Mouse (Mus musculus): ENCODE data around the gene Arntl.

- no peak for TF ChIP-seq GATA1 (IDR thresholded peaks at IDR 0.05; ENCODE audit: low read length)
- no peak for TF ChIP-seq TAL1 (IDR thresholded peaks at IDR 0.05; ENCODE audit: low read length)
These were observed 104.5 kb downstream of the Arntl start for GRCm38 (mm10) chr7:113311784-113312183.
